Mouse (Mus musculus) adrenal gland, adult 2 months (tissue): Measurements from ENCODE around the gene Cdkal1. TPM values are rescaled to one million over a fixed set of nuclear protein-coding genes. Genes with fewer than 3 reads are reported as not detected.

Experiments used
- DNase-seq: peaks from one replicate; pipeline ENCODE4 v3.0.0; 2021
- polyA plus RNA-seq: library from polyadenylated mRNA; depleted of rRNA; stranded (reverse); fragments of >200 nt; gene quantifications from 2 replicates; pipeline ENCODE4 v1.2.3, GENCODE M21; 2012
- total RNA-seq, 2 experiments: library from RNA; stranded (reverse); gene quantifications; 2 replicates each; pipeline ENCODE4 v1.2.3; 2021

Gene Cdkal1
- total and polyA plus RNA-seq, 3 experiments, result 0.73 to 29.0 (median 22.0) TPM

DNA sequence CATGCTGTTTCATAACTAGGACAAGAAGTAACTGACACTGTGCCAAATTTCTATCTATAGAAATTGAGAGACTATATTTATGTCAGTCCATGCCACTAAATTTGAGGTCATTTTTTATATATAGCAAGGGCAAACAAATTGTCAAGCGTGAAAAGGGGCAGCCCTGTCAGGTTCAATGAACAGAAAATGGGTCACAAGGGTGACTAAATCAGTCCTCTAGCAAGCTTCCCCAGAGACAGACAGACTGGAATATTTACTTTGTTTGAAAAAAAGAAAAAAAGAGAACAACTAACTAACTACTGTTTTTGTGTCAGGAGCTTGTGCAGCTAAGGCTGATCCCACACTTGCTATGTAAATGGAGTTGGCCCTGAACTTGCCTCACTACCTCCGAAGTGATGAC is 355.7 kb downstream of the Cdkal1 start:
- DNase-seq, result no peak

DNA sequence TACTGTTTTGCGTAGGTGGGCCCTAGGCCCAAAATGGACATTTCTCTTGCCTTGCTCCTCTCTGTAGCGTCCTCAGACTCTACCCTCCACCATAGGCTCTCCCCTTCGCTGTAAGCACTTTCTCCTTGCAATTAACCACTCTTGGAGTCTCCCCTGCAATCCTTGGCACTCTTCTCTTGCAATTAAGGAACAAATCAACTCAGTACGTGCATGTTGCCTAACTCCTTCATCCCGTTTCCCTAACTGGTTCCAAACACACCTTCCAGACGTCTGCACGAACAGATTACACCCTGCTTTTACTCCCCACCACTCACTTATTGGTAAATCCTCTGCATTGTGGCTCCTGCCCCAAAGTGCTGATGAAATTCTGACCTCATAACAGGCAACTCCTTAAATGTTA is 358.2 kb downstream of the Cdkal1 start:
- DNase-seq, result no peak

DNA sequence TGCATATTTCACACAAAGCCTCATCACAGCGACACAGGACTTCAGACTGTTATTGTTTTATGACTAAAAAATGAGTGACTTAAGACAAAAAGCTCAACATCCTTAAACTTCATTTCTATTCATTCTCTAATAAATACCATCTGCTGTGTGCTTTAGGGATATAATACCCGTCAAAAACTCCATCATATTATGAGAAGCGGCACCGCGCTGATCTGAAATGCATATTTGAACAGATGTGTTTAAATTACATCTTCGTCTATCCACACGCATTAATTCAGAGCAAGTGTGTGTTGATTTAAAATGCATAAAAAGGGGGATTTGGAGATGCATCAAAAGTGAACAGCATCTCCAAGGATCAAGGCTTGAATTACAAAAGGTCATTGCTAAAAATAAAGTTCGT is 365.1 kb downstream of the Cdkal1 start:
- no peak for DNase-seq

DNA sequence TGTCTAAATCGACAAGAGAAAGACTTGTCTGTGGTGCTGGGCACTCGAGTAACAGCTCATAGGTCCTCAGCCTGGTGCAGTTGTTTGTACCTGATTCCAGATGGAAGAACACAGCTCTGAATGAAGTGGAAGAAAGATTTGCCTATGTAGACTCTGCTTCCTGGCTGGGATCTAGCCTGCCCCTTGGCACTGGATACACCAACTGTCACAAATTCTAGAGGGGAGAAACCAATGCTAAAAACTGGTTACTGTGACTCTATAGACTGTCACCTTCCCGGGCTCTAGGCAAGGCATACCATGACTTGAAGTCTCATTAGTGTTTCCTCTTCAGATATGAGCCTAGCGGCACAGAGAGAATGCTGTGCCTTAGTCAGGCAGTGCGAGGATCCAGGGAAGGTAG is 366.0 kb downstream of the Cdkal1 start:
- DNase-seq, result no peak

DNA sequence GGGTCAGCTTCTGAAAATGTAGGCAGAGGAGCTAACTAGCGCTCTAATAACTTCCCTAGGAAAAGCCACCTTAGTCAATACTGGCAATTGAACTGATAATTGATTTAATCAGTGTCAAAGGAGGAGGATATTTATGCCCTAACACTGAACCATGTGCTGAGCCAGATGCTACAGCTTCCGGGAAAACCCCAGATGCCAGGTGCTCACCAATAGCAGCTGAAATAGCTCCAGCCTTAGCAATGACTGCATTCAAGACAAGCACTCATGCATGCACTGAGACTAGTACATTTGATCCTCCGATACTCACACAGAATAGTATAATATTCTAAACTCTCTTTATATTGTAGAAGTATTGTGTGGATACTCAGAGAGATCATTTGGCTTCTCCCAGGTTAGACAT is 368.8 kb downstream of the Cdkal1 start:
- no peak for DNase-seq

DNA sequence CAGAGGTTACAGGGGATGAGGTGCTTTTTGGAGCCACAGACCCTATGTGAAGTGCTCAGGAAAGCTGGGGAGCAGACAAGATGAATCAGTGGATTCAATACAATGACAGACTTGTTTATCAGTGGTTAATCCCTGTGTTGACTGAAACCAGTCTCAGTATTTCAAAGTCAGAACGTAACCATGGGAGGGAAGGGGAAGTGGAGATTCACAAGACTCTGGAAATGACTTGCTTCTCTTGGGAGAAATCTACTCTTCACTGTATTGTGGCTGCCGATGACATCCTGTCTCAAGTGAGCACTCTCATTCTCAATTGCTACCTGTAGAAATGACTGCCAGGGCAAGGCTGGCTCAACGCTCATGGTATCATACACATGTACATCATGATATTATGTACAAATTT is 371.5 kb downstream of the Cdkal1 start:
- no peak for DNase-seq

DNA sequence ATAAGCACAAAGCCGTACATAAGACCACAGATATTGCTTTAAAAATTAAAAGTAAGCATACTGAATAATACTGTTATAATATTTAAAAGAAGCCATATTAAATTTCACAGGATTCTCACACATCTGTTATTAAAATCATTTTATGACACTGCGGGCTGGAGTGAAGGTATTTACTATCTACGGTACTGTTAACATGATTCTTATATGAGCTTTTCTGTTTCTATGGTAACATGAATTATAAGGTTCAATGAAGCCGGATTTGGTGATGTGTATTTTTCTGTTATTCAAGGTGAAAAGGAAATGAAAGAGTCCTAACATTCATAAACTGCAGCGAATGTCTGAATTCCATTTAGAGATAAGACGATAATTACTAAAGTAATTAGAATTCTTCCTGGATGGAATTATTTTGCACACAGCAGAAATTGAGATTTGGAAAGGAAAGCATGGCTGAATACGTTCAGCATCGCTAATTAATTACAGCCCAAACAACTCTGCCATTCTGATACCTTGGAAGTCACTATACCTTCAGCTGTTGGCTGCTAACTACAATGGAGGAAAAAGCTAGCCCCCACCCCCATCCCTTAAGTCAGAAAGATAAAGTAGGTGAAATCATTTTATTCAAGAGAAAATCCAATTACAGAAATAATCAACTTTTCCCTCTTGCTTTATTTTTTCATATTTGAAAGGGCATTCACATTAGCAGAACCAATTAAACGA is 373.2 kb downstream of the Cdkal1 start:
- DNase-seq, result no peak

DNA sequence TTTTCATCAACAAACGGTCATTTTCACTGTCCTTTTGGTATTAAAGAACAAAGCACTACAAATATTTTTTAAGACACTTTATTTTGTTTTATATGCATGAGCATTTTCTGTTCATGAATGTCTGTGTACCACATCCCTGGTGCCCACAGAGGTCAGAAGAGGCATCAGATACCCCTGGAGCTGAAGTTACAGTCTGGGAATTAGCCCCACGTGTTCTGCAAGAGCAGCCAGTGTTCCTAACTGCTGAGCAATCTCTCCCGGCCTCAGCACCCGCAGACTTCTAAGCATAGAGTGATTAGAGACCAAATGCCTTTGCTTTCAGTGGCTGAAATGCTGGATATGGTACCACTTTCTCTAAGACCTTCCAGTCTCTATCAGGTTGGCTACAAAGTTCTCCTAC is 379.1 kb downstream of the Cdkal1 start:
- DNase-seq, result no peak

DNA sequence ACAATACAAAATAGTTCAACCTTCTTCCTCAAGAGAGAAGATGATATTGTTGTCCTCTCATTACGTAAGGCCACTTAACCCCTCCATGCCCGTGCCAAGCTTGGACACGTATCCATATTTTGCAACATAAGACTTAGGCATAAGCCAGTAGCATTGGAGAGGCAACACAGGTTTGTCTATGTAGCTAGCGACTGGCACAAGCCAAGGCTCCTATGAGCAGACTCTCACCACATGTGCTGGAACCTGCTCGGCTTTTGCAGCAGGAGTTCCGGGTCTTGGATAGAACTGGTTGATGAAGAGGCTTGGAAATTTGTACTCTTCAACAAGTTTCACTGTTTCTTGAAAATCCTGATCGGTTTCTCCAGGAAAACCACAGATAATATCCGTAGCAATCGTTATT is 381.2 kb downstream of the Cdkal1 start:
- no peak for DNase-seq

DNA sequence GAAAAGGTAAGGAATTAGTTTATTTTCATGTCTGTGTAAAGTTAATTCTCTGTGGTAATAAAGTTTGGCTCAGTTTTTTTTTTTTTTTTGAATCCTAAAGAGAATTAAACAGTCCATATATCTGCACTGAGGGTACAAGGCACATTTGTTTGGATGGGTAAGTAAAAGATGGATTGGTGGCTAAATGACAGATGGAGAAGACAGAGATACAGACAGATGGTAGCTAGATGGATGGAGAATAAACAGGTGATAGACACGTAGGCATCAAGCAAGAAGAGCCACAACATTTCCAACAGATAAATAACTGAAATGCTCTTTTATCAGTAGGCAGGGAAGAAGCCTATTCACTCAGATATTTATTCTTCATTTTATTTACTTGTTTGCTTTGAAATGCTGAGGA is 381.7 kb downstream of the Cdkal1 start:
- no peak for DNase-seq

DNA sequence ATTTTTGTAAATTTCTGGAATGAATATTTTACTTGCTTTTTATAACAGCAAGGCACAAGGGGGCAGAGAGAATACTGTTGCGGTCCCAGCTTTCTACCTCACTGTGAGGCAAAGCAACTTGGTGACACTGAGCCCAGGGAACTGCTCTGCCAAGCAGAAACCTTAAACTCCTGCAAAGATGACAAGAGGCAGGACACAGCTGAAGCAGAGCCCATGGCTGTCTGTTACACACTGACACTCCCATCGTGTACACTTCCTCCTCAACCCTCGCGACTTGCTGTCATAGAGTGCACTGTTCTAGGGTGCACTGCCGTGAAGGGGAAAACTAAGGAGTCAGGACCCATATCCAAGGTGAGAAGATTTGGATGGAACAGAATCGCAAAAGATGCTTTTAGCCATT is 393.2 kb downstream of the Cdkal1 start:
- no peak for DNase-seq

DNA sequence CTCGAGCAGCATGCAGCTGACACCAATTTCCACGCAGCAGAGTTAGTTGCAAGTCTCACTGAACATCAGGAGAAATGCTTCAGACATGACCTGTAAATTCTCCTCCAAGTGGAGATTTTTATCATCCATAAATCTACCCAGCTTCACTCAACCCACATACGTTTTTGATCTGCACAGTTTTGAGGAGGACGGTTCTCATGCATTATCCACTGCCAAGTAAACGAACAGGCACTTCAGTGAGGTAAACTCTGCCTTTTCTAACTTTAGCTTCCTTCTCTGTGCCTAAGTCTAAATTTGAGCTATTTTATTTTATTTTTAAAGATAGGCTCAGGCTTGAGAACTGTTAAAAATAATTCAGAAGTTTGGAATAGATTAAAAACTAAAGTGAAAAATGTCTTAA is 394.7 kb downstream of the Cdkal1 start:
- DNase-seq, result no peak

DNA sequence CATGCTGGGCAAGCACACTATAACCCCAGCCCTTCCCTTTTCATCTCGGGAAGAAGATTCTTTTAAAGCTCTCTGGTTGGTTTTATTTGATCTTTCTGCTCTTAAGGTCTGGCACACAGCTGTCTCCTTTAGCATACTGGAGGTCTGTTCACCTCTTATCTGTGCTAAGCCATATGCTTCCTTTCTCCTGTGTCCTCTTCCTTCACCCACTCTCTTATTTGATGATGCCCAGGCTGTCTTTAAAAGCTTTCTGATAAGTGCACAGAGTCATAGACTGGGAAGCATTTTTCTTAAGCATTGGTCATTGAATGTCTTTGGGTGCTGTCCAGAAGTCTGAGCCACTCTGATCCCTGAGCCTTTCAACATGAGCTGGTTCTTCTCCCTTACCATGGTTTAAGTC is 397.1 kb downstream of the Cdkal1 start:
- no peak for DNase-seq

DNA sequence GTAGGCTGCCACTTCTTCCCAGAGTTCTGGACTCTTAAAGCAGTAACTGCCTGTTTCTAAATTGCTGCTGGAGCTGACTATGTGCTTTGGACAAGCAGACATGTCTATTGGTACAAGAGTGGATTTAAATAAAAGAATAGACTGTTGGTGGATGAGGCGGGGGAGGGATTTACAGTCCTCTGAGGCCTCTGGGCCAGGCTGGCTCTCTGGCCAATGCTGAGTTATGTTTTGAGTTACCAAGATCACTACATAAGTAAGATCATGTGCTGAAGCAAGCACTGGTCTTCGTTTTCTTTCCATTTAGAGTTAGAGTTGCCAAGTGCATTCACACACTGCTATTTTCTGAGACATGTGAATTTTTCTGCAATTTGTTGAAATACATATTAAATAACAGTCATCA is 418.4 kb downstream of the Cdkal1 start:
- no peak for DNase-seq

DNA sequence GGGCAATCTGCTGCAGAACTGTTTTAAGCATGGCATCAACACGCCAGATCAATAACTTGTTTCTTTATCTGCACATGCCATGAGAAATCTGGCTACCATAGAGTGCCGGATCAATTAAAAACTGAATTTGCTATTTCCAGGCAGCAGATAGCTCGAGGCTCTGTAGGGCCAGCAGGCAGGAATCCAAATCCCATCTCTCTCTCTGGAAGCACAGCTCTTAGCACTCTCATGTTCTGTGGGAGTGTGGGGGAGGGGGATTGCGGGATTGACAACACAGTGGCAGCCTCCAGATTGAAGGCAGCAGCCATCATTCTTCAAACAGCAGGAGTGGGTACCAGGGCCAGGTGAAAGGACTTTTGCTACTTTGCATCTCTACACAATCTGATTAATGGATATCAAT is 420.7 kb downstream of the Cdkal1 start:
- DNase-seq, result no peak

DNA sequence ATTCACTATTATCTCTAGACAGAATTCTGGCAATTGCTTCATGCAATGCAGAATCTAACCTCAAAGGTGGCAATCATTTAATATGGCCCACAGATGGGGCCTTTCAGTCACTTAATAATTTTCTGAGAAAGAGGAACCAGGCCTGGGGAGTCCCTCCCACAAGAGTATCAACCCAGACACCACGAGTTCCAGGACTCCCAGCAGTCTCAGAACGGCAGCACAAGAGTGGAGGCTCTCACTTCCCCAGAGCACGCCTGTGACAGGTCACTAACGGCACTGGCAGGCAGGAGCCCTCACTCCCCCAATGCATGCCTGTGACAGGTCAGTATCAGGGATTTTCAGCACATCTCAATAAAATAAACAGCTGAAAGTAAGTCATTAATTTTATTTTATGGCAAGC is 424.6 kb downstream of the Cdkal1 start:
- DNase-seq, result no peak

DNA sequence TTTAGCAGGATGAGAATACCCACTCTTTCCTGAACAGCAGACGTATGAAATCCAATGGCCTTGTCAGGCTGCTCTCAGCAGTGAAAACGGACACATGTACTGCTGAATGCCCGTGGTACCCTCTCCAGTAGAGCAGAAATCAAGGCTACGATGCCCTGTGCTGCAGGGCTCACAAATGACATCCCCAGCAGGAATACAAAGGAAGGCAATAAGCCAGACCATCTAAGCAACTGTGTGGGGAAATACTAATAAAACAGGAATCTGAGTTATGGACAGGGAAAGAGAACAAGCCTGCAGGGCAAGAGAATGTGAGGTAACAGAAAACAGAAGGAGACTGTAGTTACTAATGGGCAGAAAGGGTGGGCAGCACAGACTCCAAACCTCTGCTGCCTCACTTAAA is 425.6 kb downstream of the Cdkal1 start:
- no peak for DNase-seq

DNA sequence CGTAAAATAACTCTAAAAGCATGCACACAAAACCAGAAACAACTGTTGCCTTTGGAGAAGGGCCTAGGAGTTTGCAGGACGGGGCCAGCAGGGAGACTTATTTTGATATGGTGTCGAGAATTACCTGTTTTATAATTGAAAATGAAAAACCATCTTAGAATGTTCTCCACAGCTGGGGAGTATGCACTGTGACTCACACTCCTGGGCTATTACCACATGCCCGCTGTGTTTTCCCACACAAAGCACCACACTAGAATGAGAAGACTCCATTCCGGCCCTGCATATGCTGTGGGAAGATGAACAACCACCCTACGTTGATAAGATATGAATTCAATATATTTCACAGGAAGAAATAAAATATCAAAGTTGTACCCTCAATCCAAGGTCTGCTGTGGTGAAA is 426.3 kb downstream of the Cdkal1 start:
- DNase-seq, result no peak

DNA sequence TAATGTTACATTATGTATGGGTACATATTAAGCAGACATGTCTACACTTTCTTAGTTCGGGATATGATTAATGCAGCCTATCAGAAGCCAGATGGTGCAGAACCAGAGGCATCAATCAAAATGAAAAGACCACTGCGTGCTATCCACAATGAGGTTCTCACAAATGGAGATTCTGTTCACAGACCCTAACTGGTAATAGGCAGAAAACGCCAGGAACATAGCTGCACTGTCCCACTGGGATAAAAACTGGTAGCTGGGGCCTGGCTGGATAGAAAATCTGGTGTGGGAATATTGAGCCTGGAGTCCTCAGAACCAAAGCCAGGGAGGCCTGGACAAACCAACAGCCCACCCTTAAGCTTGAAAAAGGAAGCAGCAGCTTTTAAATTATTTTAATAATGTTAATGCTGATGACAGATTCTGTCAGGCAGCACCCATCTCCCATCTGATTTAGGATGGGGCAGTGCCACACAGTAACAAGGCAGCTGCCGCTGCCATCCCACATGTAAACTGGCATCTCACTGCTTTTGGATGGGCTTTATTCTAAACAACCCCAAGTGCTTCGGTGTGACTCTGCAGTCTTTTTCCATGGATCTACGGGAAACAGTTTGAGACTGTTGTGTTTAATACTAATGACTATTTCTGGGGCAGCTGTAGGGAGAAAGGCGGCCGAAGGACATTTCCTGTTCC is 438.9 kb downstream of the Cdkal1 start:
- DNase-seq, result no peak

DNA sequence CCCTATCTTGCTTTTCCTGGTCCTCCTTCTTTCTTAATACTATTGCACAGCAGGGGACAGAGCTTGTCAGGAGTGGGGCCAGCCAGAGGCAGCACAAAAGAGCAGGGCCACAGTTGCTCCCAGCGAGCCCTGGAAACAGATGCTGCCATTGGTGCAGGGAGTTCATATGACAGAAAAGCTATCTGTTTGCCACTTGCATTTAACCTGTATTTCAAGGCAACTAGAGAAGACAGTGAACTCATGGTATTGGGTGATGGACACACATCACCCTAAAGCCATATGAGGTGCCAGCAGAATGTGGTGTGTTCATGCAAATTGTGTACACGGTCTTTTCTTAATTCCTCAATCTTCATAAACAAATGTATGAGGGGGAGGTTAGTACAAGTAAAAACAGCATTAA is 439.5 kb downstream of the Cdkal1 start:
- DNase-seq, result no peak

DNA sequence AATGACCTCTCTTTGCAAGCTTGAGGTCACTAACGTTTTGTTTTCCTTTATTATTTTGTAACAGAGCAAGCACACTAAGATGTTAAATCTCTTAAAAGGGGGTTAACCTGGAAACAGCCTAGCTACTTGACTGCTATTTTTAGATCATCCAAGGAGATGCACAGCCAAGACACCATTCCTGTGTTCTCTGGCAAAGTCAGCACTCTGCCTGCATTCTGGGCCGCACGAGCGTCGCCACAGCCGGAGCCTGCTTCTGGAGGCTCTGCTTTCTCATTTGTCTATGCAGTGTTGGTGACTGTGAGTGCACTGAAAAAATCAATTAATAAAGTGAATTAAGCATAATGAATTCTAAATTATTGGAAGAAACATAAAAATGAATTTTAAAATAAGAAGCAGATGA is 440.6 kb downstream of the Cdkal1 start:
- DNase-seq, result no peak

DNA sequence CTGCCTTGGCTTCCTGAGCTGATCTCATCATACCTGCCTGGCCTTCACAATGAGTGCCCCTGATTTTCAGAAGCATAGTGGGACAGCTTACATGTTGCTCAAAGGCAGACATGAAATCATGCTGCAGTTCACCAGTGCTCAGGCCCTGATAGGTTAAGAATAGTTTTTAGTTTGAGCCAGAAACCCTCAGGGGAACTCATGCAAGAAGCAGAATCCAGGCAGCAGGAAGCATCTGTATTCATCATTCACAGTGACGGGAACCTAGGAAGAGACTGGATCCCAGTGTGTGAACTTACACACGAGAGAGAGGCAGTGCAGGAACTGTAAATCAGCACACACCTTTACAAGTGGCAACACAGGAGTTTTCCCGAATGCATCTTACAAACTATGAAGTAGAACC is 441.0 kb downstream of the Cdkal1 start:
- no peak for DNase-seq

DNA sequence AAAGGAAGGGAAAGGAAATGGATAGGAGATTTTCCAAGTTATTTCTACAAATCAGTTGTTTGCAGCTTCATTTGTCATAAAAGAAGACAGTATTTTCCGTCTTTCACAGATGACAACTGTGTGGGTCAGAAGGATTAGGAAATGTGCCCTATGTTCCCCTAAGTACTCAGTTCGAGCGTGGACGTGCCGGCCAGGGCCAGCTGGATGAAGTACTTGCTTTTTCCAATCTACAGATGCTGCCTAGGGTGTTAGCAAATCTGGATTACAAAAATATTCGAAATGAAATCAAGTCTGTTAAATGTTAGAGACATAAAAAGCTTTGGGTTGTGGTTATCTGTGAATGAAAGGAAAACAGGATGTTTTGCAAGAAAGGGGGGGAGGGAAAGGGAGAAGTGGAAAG is 444.3 kb downstream of the Cdkal1 start:
- DNase-seq, result no peak

DNA sequence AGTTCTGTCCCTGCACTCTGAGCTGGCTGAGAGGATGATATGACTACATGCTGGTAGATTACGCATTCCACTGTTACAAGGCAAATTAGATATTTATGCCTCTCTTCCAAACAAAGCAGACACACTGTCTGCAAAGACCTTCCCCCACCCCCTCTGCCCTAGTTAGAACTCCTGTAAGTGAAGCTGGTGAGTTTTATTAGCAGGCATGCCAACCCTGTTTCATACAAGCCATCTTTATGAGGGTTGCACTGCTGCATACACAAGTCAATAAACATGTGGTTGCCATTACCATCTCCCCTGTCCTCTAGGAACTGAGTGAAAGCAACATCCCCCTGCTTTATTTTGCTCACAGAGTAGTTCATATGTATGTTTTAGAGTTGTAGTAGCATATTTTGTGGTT is 447.9 kb downstream of the Cdkal1 start:
- no peak for DNase-seq
